Mouse (Mus musculus): Measurements from ENCODE around the gene Phactr1.

- no peak for TF ChIP-seq TAL1 (IDR thresholded peaks at IDR 0.05; ENCODE audit: low read length)
- TF ChIP-seq GATA1 (IDR thresholded peaks at IDR 0.05; ENCODE audit: low read length): no peak
Measured at GRCm38 (mm10) chr13:43148692-43149091, 468.3 kb downstream of the Phactr1 start.

Measured in erythroblast, embryonic 14.5 days (primary cell).